Mouse (Mus musculus) heart, adult 2 months (tissue): ENCODE results near the gene Il17rb. TPM values are rescaled to one million over a fixed set of nuclear protein-coding genes. Genes with fewer than 3 reads are reported as not detected.

ENCODE experiments used
- DNase-seq, 2 experiments: peaks; one replicate each; pipeline ENCODE4 v3.0.0; 2021
- H3K27ac ChIP-seq: fragments of 200-600 bp; 2 replicates; pipeline ENCODE4 v1.8.1; 2022
- H3K27me3 ChIP-seq: fragments of 200-500 bp; 2 replicates; pipeline ENCODE4 v1.6.1; 2012; ENCODE audit warnings: mild to moderate bottlenecking, low read length, inconsistent platforms, mixed read lengths; ENCODE audit not compliant: control insufficient read depth, insufficient read depth
- H3K36me3 ChIP-seq: fragments of 200-500 bp; 2 replicates; pipeline ENCODE4 v1.6.1; 2012; ENCODE audit warnings: low read length, inconsistent platforms; ENCODE audit not compliant: control insufficient read depth, insufficient read depth
- H3K4me1 ChIP-seq: fragments of 200-500 bp; 2 replicates; pipeline ENCODE4 v1.6.1; 2011; ENCODE audit warnings: low read length; ENCODE audit not compliant: control insufficient read depth, insufficient read depth
- H3K4me3 ChIP-seq: fragments of 200-600 bp; 2 replicates; pipeline ENCODE4 v1.8.1; 2022
- H3K79me2 ChIP-seq: fragments of 200-500 bp; replicated peaks from 2 replicates; pipeline ENCODE4 v1.6.1; 2012; ENCODE audit warnings: mild to moderate bottlenecking, inconsistent platforms, low read length, moderate library complexity, mixed read lengths; ENCODE audit not compliant: control insufficient read depth, insufficient read depth
- H3K9ac ChIP-seq: fragments of 200-500 bp; 2 replicates; pipeline ENCODE4 v1.6.1; 2012; ENCODE audit warnings: low read depth, mild to moderate bottlenecking, control low read depth, inconsistent platforms, low read length, mixed read lengths
- CTCF ChIP-seq: fragments of 200-600 bp; IDR thresholded peaks from 2 replicates; pipeline ENCODE4 v1.8.1; 2022; ENCODE audit warnings: antibody characterized with exemption, mild to moderate bottlenecking, moderate library complexity
- EP300 ChIP-seq: fragments of 200-500 bp; IDR thresholded peaks from 2 replicates; pipeline ENCODE4 v1.6.1; 2011; ENCODE audit warnings: low read depth, low read length, control low read depth; ENCODE audit not compliant: insufficient read depth
- POLR2A ChIP-seq: fragments of 200-500 bp; IDR thresholded peaks from 2 replicates; pipeline ENCODE4 v1.6.1; 2011; ENCODE audit warnings: mild to moderate bottlenecking, low read depth, low read length, control low read depth; ENCODE audit not compliant: insufficient read depth
- WGBS: fragments of 180-500 bp; shearing (Covaris S2); methylation state at CpG from one replicate; pipeline ENCODE4 v1.1.7; 2018; 5-methylcytosine and 5-hydroxymethylcytosine counted together
- intact Hi-C: fragments of 180-260 bp; cut with DNase I; formaldehyde crosslinking; loops from one replicate; pipeline ENCODE4 v1.15.1; 2025
- polyA plus RNA-seq: library from polyadenylated mRNA; depleted of rRNA; stranded (reverse); fragments of >200 nt; gene quantifications from 2 replicates; pipeline ENCODE4 v1.2.3, GENCODE M21; 2012
- total RNA-seq, 2 experiments: library from RNA; stranded (reverse); gene quantifications; 2 replicates each; pipeline ENCODE4 v1.2.3; 2021

The Il17rb gene
- total and polyA plus RNA-seq, 3 experiments, result 0.31 TPM; not detected in 2

- Histone ChIP-seq H3K79me2 (peaks cover 2% of the 10 kb centered on the region; the same call in 1 of the 2 replicates), H3K27ac (no peak overlapping the region), H3K4me1 (peaks cover 1% of the 10 kb centered on the region; the same call in 1 of the 2 replicates), H3K9ac (no peak overlapping the region), H3K27me3 (no peaks in the 10 kb centered on the region), H3K4me3 (no peak overlapping the region), H3K36me3 (peaks cover 2% of the 10 kb centered on the region)
- DNase-seq, result no peak
- TF ChIP-seq EP300 (no peak), POLR2A (no peak), CTCF (peak; percentile 35)
- intact Hi-C loops, result loop anchor here (10.0 kb wide), 1 partner anchor 494 kb away; the partner anchor contains the start of gene Dcp1a
- WGBS, result 94% methylated on average over 10 of the region's 10 CpGs
These were observed 28.1 kb downstream of the Il17rb start for GRCm38 (mm10) chr14:29980447-29981205.

- Histone ChIP-seq H3K4me3 (peak within 1 kb of the TSS; percentile 95), H3K9ac (peak within 1 kb of the TSS; percentile 96), H3K36me3 (no peaks in the 10 kb centered on the region), H3K4me1 (peaks cover 1% of the 10 kb centered on the region; the same call in 1 of the 2 replicates), H3K79me2 (peaks cover 2% of the 10 kb centered on the region; the same call in 1 of the 2 replicates), H3K27me3 (no peaks in the 10 kb centered on the region), H3K27ac (peak within 1 kb of the TSS; percentile 97)
- WGBS, result under 1% methylated on average over 44 of the region's 44 CpGs
- peak; percentile 60 for TF ChIP-seq POLR2A
- no peak for TF ChIP-seq EP300
- intact Hi-C loops, result no loop called here
- peak; percentile 95 to 98 for DNase-seq
These were observed 30.2 kb downstream of the Il17rb start, which contains the start of gene Actr8 for GRCm38 (mm10) chr14:29978254-29979204. Gene Actr8, plus strand, starts transcription at chr14:29978337.

GRCm38 (mm10) chr14:29976927-29977326 lies 31.8 kb downstream of the Il17rb start:
- intact Hi-C loops, result loop anchor here (1.0 kb wide), 1 partner anchor 10 kb away; no protein-coding TSS in a partner anchor
- peaks cover 3% of the 10 kb centered on the region; the same call in 1 of the 2 replicates for H3K36me3 ChIP-seq
- WGBS, result 97% methylated on average over 6 of the region's 6 CpGs
- peaks cover 2% of the 10 kb centered on the region; the same call in 1 of the 2 replicates for H3K79me2 ChIP-seq
- H3K4me3 ChIP-seq, result no peak overlapping the region
- peaks cover 1% of the 10 kb centered on the region; the same call in 1 of the 2 replicates for H3K4me1 ChIP-seq
- no peaks in the 10 kb centered on the region for H3K27me3 ChIP-seq
- no peak overlapping the region for H3K9ac ChIP-seq
- TF ChIP-seq POLR2A (no peak), EP300 (no peak), CTCF (no peak)
- no peak overlapping the region for H3K27ac ChIP-seq
- DNase-seq, result no peak

- Histone ChIP-seq H3K4me1 (peaks cover 4% of the 10 kb centered on the region), H3K9ac (no peak overlapping the region), H3K27ac (no peak overlapping the region), H3K4me3 (no peak overlapping the region), H3K27me3 (no peaks in the 10 kb centered on the region), H3K36me3 (peaks cover 18% of the 10 kb centered on the region), H3K79me2 (no peaks in the 10 kb centered on the region; the same call in 1 of the 2 replicates)
- intact Hi-C loops, result no loop called here
- no peak for DNase-seq
- no peak for TF ChIP-seq CTCF
- TF ChIP-seq POLR2A, result no peak
- no peak for TF ChIP-seq EP300
- WGBS, result 83% methylated on average over 5 of the region's 5 CpGs
These were observed 36.7 kb downstream of the Il17rb start for GRCm38 (mm10) chr14:29971993-29972392.

- Histone ChIP-seq H3K79me2 (no peaks in the 10 kb centered on the region; the same call in 1 of the 2 replicates), H3K4me1 (peaks cover 4% of the 10 kb centered on the region), H3K9ac (no peak overlapping the region), H3K4me3 (no peak overlapping the region), H3K36me3 (peaks cover 18% of the 10 kb centered on the region), H3K27me3 (no peaks in the 10 kb centered on the region), H3K27ac (no peak overlapping the region)
- WGBS, result 95% methylated on average over 7 of the region's 7 CpGs
- no peak for DNase-seq
- intact Hi-C loops, result no loop called here
- TF ChIP-seq CTCF, result no peak
- TF ChIP-seq POLR2A, result no peak
- no peak for TF ChIP-seq EP300
These were observed 37.2 kb downstream of the Il17rb start for GRCm38 (mm10) chr14:29971446-29971845.
